Mouse (Mus musculus): ENCODE measurements at regions not wholly inside any gene's neighbourhood (a gene's known extent, or its start where the extent isn't known, plus 50 kb on each side); places are given as distances from the start of the nearest gene placed in this dataset.

DNA sequence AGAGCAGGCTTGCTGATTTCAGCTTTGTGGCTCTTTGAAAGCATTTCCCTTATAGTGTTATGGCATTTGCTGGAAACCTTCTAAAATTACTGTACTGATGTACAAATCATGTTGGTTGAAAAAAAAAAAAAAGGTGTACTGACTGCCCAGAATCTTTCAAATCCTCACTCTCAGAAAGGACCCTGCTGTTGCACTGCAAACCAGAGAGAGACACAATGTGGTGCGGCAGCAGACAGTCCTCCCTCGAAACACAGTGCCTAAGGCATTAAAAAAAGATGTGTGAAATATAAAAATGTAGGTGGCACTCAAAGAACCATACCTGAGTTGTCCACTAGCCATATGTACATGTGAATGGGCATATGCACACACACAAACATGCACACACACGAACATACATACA lies 128.3 kb downstream of the Actr3 start:
- no peak for ATAC-seq (ENCODE audit: poor library complexity, severe bottlenecking)

DNA sequence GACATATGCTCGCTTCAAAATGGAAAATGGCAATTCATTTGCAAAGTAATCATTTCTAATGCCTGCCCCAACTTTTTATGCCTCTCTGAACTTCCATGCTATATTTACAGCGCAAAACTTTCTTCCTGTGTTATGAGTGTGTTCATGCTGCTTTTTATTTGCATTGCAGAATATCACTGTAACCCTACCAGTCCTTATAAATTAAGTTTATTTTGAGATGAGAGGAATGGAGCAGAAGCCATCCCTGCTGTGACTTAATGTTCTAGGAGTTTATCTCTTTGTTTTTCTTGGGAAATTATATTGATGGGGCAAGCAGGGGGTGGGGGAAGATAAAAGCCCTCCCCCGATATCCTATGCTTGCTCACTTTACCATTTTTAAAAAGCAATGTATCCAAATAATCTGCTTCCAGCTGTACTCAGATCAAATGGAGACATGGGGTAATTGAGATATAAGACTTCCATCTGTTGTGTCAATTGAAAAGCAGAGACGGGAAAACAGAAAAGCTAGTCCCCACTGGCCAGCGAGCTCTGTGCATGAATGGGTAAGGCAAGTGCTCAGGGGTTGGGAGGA lies 136.9 kb downstream of the Actr3 start:
- ATAC-seq (ENCODE audit: poor library complexity, severe bottlenecking): no peak

DNA sequence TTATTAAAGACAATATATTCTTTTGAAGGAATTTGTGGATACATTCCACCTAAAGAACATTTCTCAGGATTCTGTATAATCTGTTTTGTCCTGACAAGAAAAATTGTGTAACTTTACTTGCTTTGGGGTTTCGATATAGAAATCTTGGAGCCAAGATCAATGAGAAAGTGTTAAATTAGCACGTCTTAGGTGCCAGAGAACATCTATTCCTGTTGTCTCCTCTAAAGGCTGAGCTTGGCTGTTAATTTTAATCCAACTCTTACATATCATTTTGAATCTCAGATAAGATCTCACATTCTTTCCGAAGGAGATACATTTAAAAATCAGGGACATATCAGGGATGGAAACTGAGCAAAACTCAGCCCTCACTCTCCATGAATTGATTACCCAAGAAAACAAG lies 139.9 kb downstream of the Actr3 start:
- ATAC-seq (ENCODE audit: poor library complexity, severe bottlenecking): no peak

DNA sequence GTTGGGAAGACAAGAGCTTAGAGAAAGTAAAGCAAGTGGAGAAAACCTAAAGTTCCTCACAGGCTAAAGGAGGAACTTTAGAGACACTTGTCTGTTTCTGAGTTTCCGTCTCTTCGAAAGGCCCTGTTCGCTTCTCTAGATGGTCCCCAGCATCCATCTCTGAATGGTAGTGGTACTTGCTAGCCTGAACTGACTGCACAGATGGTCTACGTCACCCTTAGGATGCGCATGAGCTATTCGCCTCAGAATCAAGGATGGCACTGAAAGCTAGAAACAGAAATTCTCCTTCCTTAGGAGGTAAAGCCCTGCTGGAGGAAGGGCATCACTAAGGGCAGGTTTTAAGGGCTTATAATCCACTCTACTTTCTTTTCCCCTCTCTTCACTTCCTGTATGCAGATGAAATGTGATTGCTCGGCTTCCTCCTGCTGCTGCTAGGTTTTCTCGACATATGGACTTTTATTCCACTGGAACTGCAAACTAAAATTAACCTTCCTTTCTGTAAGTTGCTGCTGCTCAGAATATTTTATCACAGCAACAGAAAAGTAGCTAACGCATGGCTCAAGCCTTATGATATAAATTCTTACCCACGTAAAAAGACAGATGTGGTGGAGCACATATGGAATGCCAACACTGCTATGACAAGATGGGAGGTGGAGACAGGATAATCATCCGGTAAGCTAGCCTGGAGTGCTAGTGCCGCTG lies 145.1 kb downstream of the Actr3 start:
- no peak for ATAC-seq (ENCODE audit: poor library complexity, severe bottlenecking)

DNA sequence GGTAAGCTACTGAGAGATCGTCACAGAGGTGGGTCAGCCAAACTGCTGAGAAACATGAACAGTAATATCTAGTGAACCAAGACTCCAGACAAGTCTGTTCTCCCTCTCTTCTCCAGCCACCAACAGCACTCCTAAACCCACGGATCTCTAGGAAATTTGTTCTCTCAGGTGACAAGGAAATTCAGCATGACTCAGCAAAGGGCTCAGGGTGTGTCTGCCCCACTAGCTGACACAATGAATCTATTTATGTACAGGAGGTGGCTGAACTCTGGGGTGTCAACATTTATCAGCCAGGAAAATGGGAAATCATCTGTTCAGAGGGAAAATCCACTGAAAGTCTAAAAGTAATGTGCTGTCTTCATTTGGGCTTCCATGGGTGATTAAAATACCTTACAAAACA lies 149.2 kb downstream of the Actr3 start:
- no peak for ATAC-seq (ENCODE audit: poor library complexity, severe bottlenecking)

DNA sequence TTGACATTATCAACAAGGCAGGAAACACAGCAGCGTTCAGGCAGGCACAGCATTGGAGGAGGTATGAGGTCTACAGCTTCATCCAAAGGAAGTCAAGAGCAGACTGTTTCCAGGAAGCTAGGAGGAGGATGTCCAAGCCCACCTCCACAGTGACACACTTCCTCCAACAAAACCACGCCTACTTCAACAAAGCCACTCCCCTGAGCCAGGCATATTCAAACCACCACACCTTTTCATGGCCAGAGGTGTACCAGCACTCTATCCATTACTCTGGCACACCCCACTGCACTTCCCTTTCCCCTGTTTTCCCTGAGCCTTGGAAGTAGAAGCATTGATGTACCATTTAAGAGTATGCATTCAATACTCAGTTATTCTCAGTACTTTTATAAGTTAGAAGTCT lies 150.8 kb downstream of the Actr3 start:
- ATAC-seq (ENCODE audit: poor library complexity, severe bottlenecking): no peak

DNA sequence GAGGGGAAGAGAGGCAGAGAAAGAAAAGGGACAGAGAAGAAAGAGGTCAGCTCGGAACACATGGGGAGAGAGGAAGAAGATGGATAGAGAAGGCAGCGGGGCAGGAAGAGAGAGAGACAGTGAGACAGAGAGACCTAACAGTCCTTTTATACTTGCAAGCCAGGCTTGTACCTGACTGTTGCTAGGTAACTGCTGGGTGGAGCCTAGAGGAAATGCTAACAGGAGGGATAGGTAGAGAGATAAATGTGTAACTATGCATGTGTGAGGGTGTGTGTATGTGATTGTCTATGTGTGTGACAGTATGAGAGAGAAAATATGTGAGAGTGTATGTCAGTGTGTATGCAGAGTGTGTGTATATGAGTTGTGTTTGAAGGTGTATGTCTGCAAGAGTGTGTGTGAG lies 161.8 kb downstream of the Actr3 start:
- ATAC-seq (ENCODE audit: poor library complexity, severe bottlenecking): no peak

DNA sequence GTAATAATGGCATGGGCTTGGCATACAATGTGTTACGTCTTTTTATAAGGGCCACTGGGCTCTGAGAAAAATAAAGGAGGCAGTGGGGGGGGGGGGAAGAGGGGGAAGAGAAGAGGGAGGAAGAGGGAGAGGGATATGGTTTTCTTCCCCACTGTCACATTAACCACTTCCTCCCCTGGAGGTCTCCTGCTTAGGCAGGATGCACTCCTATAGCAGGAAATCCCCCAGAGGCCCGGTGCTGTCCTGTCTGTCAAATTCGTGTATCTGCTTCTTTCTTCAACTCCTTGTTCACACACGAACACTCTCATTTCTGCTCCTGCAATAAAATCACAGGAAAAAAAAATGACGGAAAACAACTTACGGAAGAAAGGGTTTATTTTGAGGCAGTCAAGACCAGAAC lies 171.8 kb downstream of the Actr3 start:
- ATAC-seq (ENCODE audit: poor library complexity, severe bottlenecking): no peak

DNA sequence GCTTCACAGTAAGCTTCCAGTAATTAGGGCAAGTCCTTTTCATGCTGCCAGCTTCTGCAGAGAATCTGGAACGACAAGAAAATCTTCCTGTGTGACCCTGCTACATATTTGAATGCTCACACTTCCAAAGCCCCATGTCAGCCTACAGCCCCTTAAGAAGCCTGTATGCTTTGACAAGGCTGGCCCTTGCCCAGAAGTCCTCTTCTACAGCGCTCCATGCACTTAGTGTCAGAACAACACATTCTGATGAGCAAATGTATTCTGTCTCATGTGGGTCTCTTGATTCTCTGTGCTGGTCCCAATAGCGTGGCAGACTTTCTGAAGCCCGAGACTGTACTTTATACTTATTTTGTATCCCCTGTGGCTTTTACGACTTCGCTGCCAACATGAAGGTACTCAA lies 172.5 kb downstream of the Actr3 start:
- ATAC-seq (ENCODE audit: poor library complexity, severe bottlenecking): no peak

DNA sequence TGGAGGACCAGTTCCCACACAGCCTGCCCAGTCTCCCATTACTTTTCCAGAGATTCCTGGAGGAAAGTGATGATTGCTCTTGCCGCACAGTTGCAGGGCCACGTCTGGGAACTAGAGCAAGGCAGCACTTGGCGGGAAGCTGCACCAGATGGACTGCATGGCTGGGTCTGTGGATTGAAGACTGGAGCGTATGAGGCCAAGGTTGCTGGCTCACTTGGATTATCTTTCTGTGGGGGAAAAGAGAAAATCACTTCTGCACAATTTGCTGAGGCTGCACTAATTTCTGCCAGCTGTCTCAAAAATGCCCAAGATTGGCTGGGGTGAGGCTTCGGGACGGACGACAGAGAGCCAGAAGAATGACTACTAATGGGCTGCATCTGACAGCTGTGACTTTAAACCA lies 193.2 kb downstream of the Actr3 start:
- ATAC-seq (ENCODE audit: poor library complexity, severe bottlenecking): no peak

DNA sequence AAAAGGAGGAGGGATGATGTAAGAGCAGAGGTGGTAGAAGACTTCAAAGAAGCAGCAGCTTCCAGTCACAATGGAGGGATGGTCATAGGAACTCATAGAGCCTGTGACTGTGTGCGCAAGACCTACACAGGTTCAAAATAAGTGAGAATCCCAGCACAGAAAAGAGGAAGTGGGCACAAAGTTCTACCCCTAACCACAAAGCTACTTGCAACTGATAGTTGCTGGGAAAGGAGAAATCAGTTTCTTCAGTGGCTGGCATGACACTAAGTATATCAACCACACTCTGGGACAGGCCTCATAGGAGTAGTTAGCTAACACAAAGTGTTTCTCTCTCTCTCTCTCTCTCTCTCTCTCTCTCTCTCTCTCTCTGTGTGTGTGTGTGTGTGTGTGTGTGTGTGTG lies 193.8 kb downstream of the Actr3 start:
- ATAC-seq (ENCODE audit: poor library complexity, severe bottlenecking): peak; percentile 82

DNA sequence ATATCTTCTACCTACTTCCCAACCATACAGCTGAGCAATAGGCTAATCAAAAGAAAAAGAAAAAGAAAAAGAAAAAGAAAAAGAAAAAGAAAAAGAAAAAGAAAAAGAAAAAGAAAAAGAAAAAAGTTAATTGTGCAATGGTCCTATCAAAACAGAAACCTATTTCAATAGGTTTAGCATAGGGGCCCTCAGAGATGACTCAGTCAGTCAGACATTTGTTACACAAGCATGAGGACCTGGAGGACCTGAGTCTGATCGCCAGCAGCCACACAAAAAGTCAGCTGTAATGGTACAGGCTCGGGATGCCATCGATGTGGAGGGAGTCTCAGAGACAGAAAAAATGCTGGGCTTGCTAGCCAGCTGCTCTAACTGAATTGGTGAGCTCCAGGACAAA lies 197.9 kb downstream of the Actr3 start:
- ATAC-seq (ENCODE audit: poor library complexity, severe bottlenecking): no peak

DNA sequence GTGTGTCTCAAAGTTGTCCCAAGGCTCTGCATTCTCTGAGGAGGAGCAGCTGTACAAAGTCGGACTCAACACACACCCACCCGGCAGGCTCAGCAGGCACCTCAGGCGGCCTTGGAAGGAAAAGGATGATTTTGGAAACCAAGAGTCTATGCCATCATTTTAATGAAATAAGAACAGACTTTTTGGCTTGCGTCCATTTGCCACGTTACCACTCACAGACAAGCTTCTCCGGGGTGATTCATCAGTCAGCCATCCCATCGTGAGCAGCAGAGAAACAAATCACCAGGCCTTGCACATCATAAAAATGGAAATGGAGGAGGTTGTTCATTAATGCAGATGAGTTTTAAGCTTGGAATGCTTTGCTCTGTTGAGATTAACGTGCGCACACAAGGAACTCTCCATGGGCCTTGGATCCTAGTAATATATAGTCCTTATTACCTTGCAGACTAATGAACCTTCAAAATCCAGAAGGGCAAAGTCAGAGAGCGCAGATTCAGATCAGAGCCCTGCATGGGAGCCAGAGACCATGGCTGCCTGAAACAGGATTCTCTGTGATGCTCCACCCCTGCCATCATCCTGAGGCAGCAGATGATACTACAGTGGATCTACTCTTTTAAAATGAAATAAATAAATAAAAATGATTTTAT lies 198.5 kb downstream of the Actr3 start:
- ATAC-seq (ENCODE audit: poor library complexity, severe bottlenecking): no peak

DNA sequence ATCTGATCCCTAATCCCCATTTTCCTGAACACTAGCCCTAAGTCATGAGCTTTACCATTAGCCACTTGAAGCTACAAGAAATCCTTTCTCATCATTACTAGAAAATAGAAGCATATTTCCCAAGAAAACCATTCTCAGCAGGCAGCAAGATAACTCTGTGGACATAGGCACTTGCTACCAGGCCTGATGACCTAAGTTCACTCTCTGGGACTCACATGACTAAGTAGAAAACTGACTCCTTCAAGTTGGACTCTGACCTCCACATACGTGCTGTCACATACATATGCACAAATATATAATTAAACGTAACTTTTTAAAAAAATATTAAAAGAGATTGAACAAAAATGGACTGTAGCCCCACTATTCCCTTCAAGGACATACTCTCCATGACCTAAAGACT lies 200.8 kb downstream of the Actr3 start:
- no peak for ATAC-seq (ENCODE audit: poor library complexity, severe bottlenecking)

DNA sequence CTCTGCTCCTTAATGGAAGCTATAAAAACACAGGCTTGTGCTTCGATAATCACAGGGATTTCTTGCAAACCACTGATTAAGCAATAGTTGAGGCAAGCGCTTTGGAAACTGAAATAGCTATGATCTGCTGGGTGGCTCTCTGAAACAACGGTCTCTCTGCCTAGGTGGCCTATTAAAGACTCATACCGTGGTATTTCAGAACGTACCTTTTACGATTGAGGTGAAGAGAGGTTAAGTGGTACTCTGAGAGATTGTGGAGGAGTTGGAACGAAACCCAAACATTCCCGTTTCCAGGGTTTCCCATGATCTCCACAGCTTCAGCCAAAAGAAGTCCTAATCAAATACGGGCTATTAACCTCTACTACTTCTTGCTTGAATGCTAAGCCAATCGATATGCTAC lies 212.2 kb downstream of the Actr3 start:
- ATAC-seq (ENCODE audit: poor library complexity, severe bottlenecking): no peak

DNA sequence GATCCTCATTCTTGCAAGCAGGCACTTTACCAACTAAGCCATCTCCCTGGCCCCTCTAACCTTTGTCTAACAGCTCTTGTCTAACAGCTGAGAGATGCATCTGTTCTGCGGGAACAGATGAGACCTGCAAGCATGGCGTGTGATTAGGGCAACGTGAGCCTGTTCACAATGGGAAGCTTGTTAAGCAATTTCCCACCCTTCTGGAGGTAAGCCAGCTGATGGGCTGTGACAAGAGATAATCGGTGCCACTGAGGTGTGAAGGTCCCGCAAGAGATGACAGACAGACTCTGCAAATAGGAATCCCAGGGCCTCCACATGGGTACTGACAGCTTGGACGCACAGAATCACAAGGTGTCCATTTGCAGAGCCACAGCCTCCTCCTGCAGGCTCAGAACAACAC lies 219.3 kb downstream of the Actr3 start:
- ATAC-seq (ENCODE audit: poor library complexity, severe bottlenecking): no peak

DNA sequence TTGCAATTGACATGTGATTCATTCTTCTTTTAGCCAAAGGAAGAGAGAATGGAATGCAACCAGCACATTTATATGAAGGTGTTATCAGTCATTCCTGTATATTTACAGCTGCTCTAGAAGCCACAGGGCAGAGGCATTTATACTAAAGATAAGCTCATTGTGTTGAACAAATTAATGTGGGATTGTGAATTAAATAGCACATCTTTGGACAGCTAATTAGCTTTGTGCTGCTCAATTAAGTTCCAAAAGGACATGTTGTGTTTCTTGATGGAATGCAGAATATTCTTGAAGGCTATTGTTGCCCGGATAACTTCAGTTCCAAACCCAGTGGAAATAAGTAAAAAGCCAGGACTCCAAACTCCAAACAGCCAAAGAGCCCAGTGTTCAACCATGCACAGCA lies 248.4 kb downstream of the Actr3 start:
- ATAC-seq (ENCODE audit: poor library complexity, severe bottlenecking): no peak

DNA sequence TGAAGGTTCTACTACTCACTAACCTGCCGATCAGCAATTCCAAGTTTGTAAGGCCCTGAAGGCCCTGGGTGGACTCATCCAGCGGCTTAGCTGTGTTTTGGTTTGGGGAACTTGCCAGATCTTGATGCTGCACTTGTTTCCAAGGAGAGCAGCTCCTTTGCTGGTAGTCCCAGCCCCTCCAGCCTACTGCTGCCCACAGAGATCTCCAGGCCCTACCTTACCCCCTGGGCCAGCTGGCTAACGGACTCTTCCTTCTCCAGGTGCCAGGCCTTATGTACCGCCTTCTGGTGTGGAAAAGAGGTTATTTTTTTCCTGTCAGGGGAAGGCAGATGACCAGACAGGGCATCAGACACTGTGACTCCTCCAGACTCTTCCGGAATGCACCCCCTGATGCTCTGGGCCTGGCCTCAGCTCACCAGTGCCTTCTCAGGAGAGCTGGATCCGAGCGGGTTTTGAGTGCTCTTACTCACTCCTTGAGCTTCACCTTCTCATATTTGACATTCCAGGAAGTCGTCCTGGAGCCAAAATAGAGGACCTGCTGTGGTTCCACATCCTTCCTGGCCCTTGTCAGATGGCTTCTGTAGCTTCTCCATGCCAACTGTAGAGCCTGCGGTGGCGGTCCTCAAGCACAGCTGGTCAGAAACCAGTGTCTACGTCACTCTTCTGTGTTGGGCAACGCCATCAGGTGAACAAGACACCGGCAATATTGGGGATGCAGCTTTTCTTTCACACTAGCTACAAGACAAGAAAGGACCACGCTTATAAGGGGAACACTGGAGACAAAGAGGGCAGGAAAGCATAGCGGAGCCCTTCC lies 259.2 kb downstream of the Actr3 start:
- ATAC-seq (ENCODE audit: poor library complexity, severe bottlenecking): no peak

DNA sequence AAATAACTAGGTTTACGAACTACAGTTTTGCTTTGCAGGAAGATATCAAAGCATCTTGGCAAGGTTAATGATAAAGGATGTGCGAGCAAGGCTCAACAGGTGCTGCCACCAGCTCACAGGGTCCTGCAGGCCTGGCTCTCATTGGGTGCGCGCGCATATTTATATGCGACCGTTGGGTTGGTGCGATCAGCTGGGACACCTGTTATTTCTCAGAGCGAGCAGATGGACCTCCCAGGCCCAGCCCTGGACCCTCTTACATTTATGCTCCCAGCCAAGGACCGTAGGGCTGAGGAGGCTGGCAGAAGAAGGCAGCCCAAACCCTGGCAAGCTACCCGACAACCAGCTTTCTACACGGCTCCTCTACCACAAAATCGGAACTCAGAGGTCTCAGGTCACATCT lies 260.8 kb downstream of the Actr3 start:
- ATAC-seq (ENCODE audit: poor library complexity, severe bottlenecking): no peak

DNA sequence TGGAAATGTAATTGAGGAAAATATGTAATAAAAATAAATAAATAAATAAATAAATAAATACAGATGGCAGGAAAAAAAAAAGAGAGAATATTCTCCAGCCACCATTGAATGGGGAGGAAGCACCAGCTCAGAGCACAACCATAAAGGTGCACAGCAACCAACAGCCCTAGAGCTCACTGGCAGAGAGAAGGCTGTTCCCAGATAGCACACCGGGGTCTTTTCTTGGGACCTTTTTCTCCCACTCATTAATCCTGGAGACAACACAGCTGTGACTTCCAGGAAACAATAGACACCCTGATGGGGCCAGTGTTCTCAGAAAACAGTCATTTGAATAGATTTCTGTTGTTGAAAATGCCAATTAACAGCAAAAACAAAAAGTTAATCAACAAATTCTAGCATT lies 263.1 kb downstream of the Actr3 start:
- no peak for ATAC-seq (ENCODE audit: poor library complexity, severe bottlenecking)

DNA sequence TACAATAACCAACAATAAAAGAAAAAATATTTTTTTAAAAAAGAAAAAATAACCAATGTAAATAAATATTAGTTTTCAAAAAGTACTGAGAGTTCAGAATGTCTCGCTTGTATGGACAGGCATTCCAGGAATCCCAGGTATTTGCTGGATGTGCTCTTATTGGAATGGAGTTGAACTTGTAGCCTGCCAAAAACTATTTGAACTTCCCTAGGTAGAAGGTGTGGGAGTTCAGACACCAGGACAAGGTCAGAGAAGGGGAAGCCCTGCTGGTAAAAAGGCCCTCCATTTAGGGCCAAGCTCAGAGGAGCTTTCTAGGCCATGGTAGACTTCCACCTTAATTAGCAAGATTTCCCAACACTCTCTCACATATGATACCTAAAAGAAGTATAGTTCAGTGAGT lies 270.3 kb downstream of the Actr3 start:
- ATAC-seq (ENCODE audit: poor library complexity, severe bottlenecking): no peak

DNA sequence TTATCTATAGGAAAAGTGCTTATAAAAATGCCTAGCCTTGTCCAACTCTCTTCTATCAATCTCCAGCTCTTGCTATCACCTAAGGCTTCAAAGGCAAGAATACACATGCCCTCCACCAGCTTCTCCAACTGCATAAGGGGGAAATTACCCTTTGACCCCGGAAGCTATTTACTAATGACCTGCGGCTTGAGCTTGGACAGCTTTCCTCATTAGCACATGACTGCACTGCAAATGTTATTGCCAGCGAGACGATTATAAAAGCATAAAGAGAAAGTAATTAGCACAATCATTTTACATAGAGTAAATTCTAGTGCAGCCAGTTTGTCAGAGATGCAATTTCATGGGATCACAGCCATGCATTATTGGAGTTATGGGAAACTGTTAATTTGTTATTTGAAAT lies 277.0 kb downstream of the Actr3 start:
- no peak for ATAC-seq (ENCODE audit: poor library complexity, severe bottlenecking)
